Mouse (Mus musculus) stomach, embryonic 16.5 days (tissue): ENCODE data around the gene 4933434E20Rik. TPM values are rescaled to one million over a fixed set of nuclear protein-coding genes. Genes with fewer than 3 reads are reported as not detected.

ENCODE experiments used
- ATAC-seq: fragments of 200-750 bp; cut with Nextera tagmentation; 2 replicates; pipeline ENCODE4 v1.8.0; 2017; ENCODE audit warnings: moderate number of reproducible peaks, moderate TSS enrichment; ENCODE audit not compliant: insufficient read depth, low FRiP score
- H3K27ac ChIP-seq: fragments of 300-500 bp; sonication (generic); 2 replicates; pipeline ENCODE4 v1.5.1; 2014; ENCODE audit warnings: low read length
- H3K27me3 ChIP-seq: fragments of 300-500 bp; sonication (generic); 2 replicates; pipeline ENCODE4 v1.6.1; 2014; ENCODE audit warnings: low read length, control low read depth, mixed read lengths; ENCODE audit not compliant: control insufficient read depth, insufficient read depth
- H3K36me3 ChIP-seq: fragments of 300-500 bp; sonication (generic); 2 replicates; pipeline ENCODE4 v1.6.1; 2014; ENCODE audit warnings: low read length; ENCODE audit not compliant: control insufficient read depth, insufficient read depth
- H3K4me1 ChIP-seq: fragments of 300-500 bp; sonication (generic); 2 replicates; pipeline ENCODE4 v1.6.1; 2014; ENCODE audit warnings: low read length, control low read depth, mixed read lengths; ENCODE audit not compliant: control insufficient read depth, insufficient read depth
- H3K4me2 ChIP-seq: fragments of 300-500 bp; sonication (generic); 2 replicates; pipeline ENCODE4 v1.6.1; 2014; ENCODE audit warnings: low read depth, low read length, mixed read lengths
- H3K4me3 ChIP-seq: fragments of 300-500 bp; sonication (generic); replicated peaks from 2 replicates; pipeline ENCODE4 v1.5.1; 2014; ENCODE audit warnings: mild to moderate bottlenecking, low read length
- H3K9ac ChIP-seq: fragments of 300-500 bp; sonication (generic); 2 replicates; pipeline ENCODE4 v1.6.1; 2014; ENCODE audit warnings: low read length
- H3K9me3 ChIP-seq: fragments of 300-500 bp; sonication (generic); replicated peaks from 2 replicates; pipeline ENCODE4 v1.6.1; 2016; ENCODE audit warnings: low read length, control low read depth; ENCODE audit not compliant: control insufficient read depth
- WGBS: fragments of 180-500 bp; shearing (Covaris S2); extraction: QIAGEN DNeasy Blood & Tissue Kit; methylation state at CpG from one replicate; pipeline ENCODE4 v1.1.7; 2014; 5-methylcytosine and 5-hydroxymethylcytosine counted together
- microRNA counts: library from miRNA; unstranded; fragments of <30 nt; microRNA quantifications from one replicate; lab custom pipeline; 2016
- microRNA-seq: library from miRNA; unstranded; fragments of <30 nt; microRNA quantifications from one replicate; pipeline ENCODE4, GENCODE M21; 2016
- polyA plus RNA-seq: library from polyadenylated mRNA; unstranded; fragments of >200 nt; fragmentation: Nextera tagmentation; extraction: Ambion mirVana; gene quantifications from 2 replicates; pipeline ENCODE4 v1.2.1, GENCODE M21; 2015

The 4933434E20Rik gene
- polyA plus RNA-seq, 1 experiment from 2014 or later, result 157 TPM

GRCm38 (mm10) chr3:90103938-90104337 lies 52.5 kb downstream of the 4933434E20Rik start, which contains the start of gene Nup210l:
TSS of gene Nup210l (plus strand) at chr3:90104132.
- 84% methylated on average over 13 of the region's 13 CpGs for WGBS

GRCm38 (mm10) chr3:90111706-90112105 lies 60.3 kb downstream of the 4933434E20Rik start:
- Histone ChIP-seq H3K9me3 (no peaks in the 10 kb centered on the region), H3K4me1 (no peaks in the 10 kb centered on the region), H3K27me3 (no peaks in the 10 kb centered on the region), H3K9ac (no peak overlapping the region), H3K36me3 (no peaks in the 10 kb centered on the region), H3K4me2 (no peak overlapping the region), H3K27ac (no peak overlapping the region), H3K4me3 (no peak overlapping the region)
- no peak for ATAC-seq
- WGBS, result 77% methylated on average over 2 of the region's 2 CpGs

More at GRCm38 (mm10) chr3:90103938-90104337, 52.5 kb downstream of the 4933434E20Rik start, which contains the start of gene Nup210l:
- Histone ChIP-seq H3K9ac (no peak within 1 kb of the TSS), H3K27me3 (no peaks in the 10 kb centered on the region), H3K4me2 (no peak within 1 kb of the TSS), H3K27ac (no peak within 1 kb of the TSS), H3K4me1 (no peaks in the 10 kb centered on the region), H3K36me3 (0 out of 2 replicates have a peak, but pooled peaks cover 2% of the 10 kb centered on the region), H3K9me3 (no peaks in the 10 kb centered on the region), H3K4me3 (no peak within 1 kb of the TSS)
- no peak for ATAC-seq

- Histone ChIP-seq H3K4me3 (no peak overlapping the region), H3K36me3 (no peaks in the 10 kb centered on the region), H3K4me1 (no peaks in the 10 kb centered on the region), H3K9ac (no peak overlapping the region), H3K4me2 (no peak overlapping the region), H3K9me3 (no peaks in the 10 kb centered on the region), H3K27me3 (no peaks in the 10 kb centered on the region), H3K27ac (no peak overlapping the region)
- WGBS, result 88% methylated on average over 2 of the region's 2 CpGs
- ATAC-seq, result no peak
Measured at GRCm38 (mm10) chr3:90114342-90114741, 62.9 kb downstream of the 4933434E20Rik start.

- Histone ChIP-seq H3K9me3 (no peaks in the 10 kb centered on the region), H3K27ac (no peak overlapping the region), H3K27me3 (no peaks in the 10 kb centered on the region), H3K4me3 (no peak overlapping the region), H3K4me2 (no peak overlapping the region), H3K9ac (no peak overlapping the region), H3K4me1 (no peaks in the 10 kb centered on the region), H3K36me3 (no peaks in the 10 kb centered on the region)
- no peak for ATAC-seq
- 54% methylated on average over 3 of the region's 3 CpGs for WGBS
Measured at GRCm38 (mm10) chr3:90115526-90115925, 64.1 kb downstream of the 4933434E20Rik start.

MicroRNAs within 50 kb of the gene (microRNA counts, 519-probe panel; counts per million panel counts)
- 3,214 counts per million, percentile 75 among the panel's probes with 10 or more counts for microRNA mmu-miR-190b (lab: Ali Mortazavi, UCI)

Small RNA genes within 50 kb of the gene (microRNA-seq; reads per million reads assigned to microRNA genes)
- gene Mir190b (16.4 reads per million, percentile 37 among the genes with 10 or more reads in this experiment), gene Mir7669 (1.3 reads per million)

Other genes starting within 250 kb of the 4933434E20Rik start
- gene She, start 220.3 kb upstream of the 4933434E20Rik start, polyA plus RNA-seq, result 3.0 and 3.1 TPM in 2 replicates
- 2.9 and 3.2 TPM in 2 replicates for gene Il6ra, start 138.4 kb upstream of the 4933434E20Rik start, polyA plus RNA-seq
- 11.6 and 12.3 TPM in 2 replicates for gene Atp8b2, start 88.1 kb upstream of the 4933434E20Rik start, polyA plus RNA-seq
- 126 and 132 TPM in 2 replicates for gene Hax1, start 52.9 kb upstream of the 4933434E20Rik start, polyA plus RNA-seq
- 141 and 142 TPM in 2 replicates for gene Ubap2l, start 992 bp downstream of the 4933434E20Rik start, polyA plus RNA-seq
- gene Tpm3, start 21.0 kb downstream of the 4933434E20Rik start, polyA plus RNA-seq, result 525 and 570 TPM in 2 replicates
- gene Nup210l, start 52.5 kb downstream of the 4933434E20Rik start, polyA plus RNA-seq, result 0.28 and 0.34 TPM in 2 replicates
- gene Rps27, start 162.0 kb downstream of the 4933434E20Rik start, polyA plus RNA-seq, result 1,106 and 1,465 TPM in 2 replicates
- 30.5 and 33.1 TPM in 2 replicates for gene Rab13, start 162.1 kb downstream of the 4933434E20Rik start, polyA plus RNA-seq
- gene Jtb, start 180.0 kb downstream of the 4933434E20Rik start, polyA plus RNA-seq, result 92.3 and 104 TPM in 2 replicates
- 28.9 and 34.4 TPM in 2 replicates for gene Creb3l4, start 191.9 kb downstream of the 4933434E20Rik start, polyA plus RNA-seq
- gene Slc39a1, start 196.5 kb downstream of the 4933434E20Rik start, polyA plus RNA-seq, result 101 and 122 TPM in 2 replicates
- 18.2 and 21.1 TPM in 2 replicates for gene Crtc2, start 202.5 kb downstream of the 4933434E20Rik start, polyA plus RNA-seq
- 3.8 and 4.3 TPM in 2 replicates for gene Dennd4b, start 213.5 kb downstream of the 4933434E20Rik start, polyA plus RNA-seq
- 8.1 and 8.2 TPM in 2 replicates for gene Gatad2b, start 241.5 kb downstream of the 4933434E20Rik start, polyA plus RNA-seq